Mouse (Mus musculus): Measurements from ENCODE around the gene Olfr78.

The Olfr78 gene

DNA sequence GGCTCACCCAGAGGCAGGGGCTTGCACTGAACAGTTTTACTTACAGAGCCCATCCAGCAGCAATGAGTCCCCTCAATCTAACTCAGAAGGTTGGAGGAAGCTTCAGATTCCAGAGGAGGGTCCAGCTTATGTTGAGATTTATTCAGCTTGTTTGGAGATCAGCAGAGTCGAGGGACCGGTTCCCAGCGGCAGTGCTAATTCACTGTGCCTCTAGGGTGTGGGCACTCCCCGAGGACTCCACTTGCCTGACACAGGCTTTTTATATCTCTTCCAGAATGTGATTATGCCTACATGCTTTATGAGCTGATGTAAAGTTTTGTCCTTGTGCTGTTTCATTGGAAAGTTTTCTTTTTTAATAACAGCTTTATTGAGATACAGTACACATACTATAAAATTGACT is at the start of gene Olfr78, which contains the start of gene Olfr560:
Gene Olfr78 (minus strand): TSS at position 206 of the 400 bp plus-strand sequence.
Gene Olfr560 (minus strand): TSS at position 101 of the 400 bp plus-strand sequence.
- no peaks in the 10 kb centered on the region for H3K9me3 ChIP-seq (ENCODE audit: low read length)
- H3K4me1 ChIP-seq (replicated peaks; ENCODE audit: low read depth, low read length): no peaks in the 10 kb centered on the region
- no peaks in the 10 kb centered on the region for H3K36me3 ChIP-seq (ENCODE audit: insufficient read depth, low read length)
- no peaks in the 10 kb centered on the region for H3K27me3 ChIP-seq (ENCODE audit: insufficient read depth, low read length)
- no peak within 1 kb of the TSS for H3K4me3 ChIP-seq (replicated peaks; ENCODE audit: low read length)
- TF ChIP-seq POU5F1 (IDR thresholded peaks at IDR 0.05; ENCODE audit: borderline replicate concordance, low read length) (no peak), NANOG (IDR thresholded peaks at IDR 0.05; ENCODE audit: borderline replicate concordance, low read length) (no peak), CTCF (conservative IDR thresholded peaks at IDR 0.05; ENCODE audit: low read length) (no peak)

GRCm38 (mm10) chr7:102803180-102803579 is 43.9 kb upstream of the Olfr78 start, which contains the start of gene Olfr564:
Gene Olfr564 (plus strand): TSS chr7:102803480.
- Histone ChIP-seq H3K27me3 (ENCODE audit: insufficient read depth, low read length) (no peaks in the 10 kb centered on the region), H3K9me3 (ENCODE audit: low read length) (no peaks in the 10 kb centered on the region), H3K4me1 (replicated peaks; ENCODE audit: low read depth, low read length) (no peaks in the 10 kb centered on the region), H3K4me3 (replicated peaks; ENCODE audit: low read length) (no peak within 1 kb of the TSS), H3K36me3 (ENCODE audit: insufficient read depth, low read length) (no peaks in the 10 kb centered on the region)
- TF ChIP-seq NANOG (IDR thresholded peaks at IDR 0.05; ENCODE audit: borderline replicate concordance, low read length) (no peak), POU5F1 (IDR thresholded peaks at IDR 0.05; ENCODE audit: borderline replicate concordance, low read length) (no peak), CTCF (conservative IDR thresholded peaks at IDR 0.05; ENCODE audit: low read length) (no peak)

DNA sequence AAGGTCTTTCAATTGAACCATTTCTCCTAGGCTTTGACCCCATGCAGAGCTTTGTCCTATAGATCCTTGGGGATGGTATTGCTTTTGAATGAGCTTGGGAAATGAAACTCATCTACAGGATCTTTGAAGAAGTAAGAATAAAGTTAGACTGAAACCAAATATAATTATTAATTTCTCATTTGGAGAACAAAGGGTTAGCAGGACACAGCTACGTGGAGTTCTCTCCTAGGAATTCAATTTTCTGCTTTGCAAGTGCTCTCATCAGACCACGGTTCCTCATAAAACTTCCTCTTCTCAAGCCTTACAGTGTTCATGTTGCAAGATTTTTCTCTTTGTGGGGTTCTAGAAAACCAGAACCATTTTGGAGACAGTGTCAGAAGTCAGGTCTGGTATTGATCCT is 11.7 kb upstream of the Olfr78 start, which contains the start of gene Olfr561:
Gene Olfr561 (plus strand): TSS at position 301 of the 400 bp plus-strand sequence.
- H3K9me3 ChIP-seq (ENCODE audit: low read length): no peaks in the 10 kb centered on the region
- no peak for TF ChIP-seq CTCF (conservative IDR thresholded peaks at IDR 0.05; ENCODE audit: low read length)
- no peak for TF ChIP-seq NANOG (IDR thresholded peaks at IDR 0.05; ENCODE audit: borderline replicate concordance, low read length)
- no peak for TF ChIP-seq POU5F1 (IDR thresholded peaks at IDR 0.05; ENCODE audit: borderline replicate concordance, low read length)

DNA sequence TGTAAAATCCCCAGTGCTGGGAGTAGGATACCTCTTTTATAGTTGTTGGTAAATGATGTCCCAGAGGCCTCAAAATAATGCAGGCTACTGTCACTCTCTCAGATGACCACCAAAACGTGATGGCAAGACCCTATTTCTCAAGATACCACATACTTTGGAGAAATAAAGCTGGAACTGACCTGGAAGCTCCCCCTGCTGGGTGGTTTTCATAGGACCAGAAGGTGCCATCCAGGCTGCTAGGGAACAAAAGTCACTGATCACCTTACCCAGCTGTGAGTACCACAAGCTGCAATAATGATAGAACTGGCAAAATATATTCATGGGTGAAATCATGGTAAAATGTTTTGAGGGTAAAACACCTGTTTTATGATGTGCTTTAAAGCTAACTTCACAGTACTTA is 7.2 kb downstream of the Olfr78 start:
- Histone ChIP-seq H3K36me3 (ENCODE audit: insufficient read depth, low read length) (no peaks in the 10 kb centered on the region), H3K4me1 (replicated peaks; ENCODE audit: low read depth, low read length) (no peaks in the 10 kb centered on the region), H3K27me3 (ENCODE audit: insufficient read depth, low read length) (no peaks in the 10 kb centered on the region), H3K4me3 (replicated peaks; ENCODE audit: low read length) (no peak overlapping the region), H3K9me3 (ENCODE audit: low read length) (no peaks in the 10 kb centered on the region)
- TF ChIP-seq CTCF (conservative IDR thresholded peaks at IDR 0.05; ENCODE audit: low read length) (0 out of 2 replicates have a peak, but pooled peaks have one; percentile 4), POU5F1 (IDR thresholded peaks at IDR 0.05; ENCODE audit: borderline replicate concordance, low read length) (no peak), NANOG (IDR thresholded peaks at IDR 0.05; ENCODE audit: borderline replicate concordance, low read length) (no peak)

More for the DNA sequence above, 11.7 kb upstream of the Olfr78 start, which contains the start of gene Olfr561:
- Histone ChIP-seq H3K4me1 (replicated peaks; ENCODE audit: low read depth, low read length) (no peaks in the 10 kb centered on the region), H3K36me3 (ENCODE audit: insufficient read depth, low read length) (no peaks in the 10 kb centered on the region), H3K27me3 (ENCODE audit: insufficient read depth, low read length) (no peaks in the 10 kb centered on the region), H3K4me3 (replicated peaks; ENCODE audit: low read length) (no peak within 1 kb of the TSS)

- H3K27me3 ChIP-seq (ENCODE audit: insufficient read depth, low read length): no peaks in the 10 kb centered on the region
- no peaks in the 10 kb centered on the region for H3K4me1 ChIP-seq (replicated peaks; ENCODE audit: low read depth, low read length)
- H3K4me3 ChIP-seq (replicated peaks; ENCODE audit: low read length): no peak overlapping the region
- TF ChIP-seq CTCF (conservative IDR thresholded peaks at IDR 0.05; ENCODE audit: low read length): no peak
- no peak for TF ChIP-seq POU5F1 (IDR thresholded peaks at IDR 0.05; ENCODE audit: borderline replicate concordance, low read length)
- no peak for TF ChIP-seq NANOG (IDR thresholded peaks at IDR 0.05; ENCODE audit: borderline replicate concordance, low read length)
- H3K36me3 ChIP-seq (ENCODE audit: insufficient read depth, low read length): no peaks in the 10 kb centered on the region
- peaks cover 10% of the 10 kb centered on the region for H3K9me3 ChIP-seq (ENCODE audit: low read length)
Observed at GRCm38 (mm10) chr7:102737705-102738104, 21.6 kb downstream of the Olfr78 start.

DNA sequence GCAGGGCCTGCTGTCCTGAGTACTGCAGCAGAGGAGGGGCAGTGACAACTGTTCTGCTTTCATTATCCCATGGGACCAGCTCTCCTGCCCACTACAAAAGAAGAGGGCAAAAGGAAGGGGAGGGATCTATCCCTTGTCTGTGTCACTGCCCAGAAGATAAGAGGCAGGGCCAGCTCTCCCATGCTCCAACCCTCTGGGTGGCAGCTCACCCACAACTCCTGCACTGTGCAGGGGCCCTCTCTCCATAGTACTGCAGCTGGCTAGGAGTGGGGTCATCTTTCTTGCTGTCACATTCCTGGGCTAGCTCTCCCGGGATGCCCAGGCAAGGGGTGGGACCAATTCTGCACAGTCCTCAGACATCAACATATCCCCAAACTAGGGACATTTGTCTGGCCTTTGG is 25.5 kb downstream of the Olfr78 start:
- H3K4me3 ChIP-seq (replicated peaks; ENCODE audit: low read length): no peak overlapping the region
- no peak for TF ChIP-seq NANOG (IDR thresholded peaks at IDR 0.05; ENCODE audit: borderline replicate concordance, low read length)
- TF ChIP-seq POU5F1 (IDR thresholded peaks at IDR 0.05; ENCODE audit: borderline replicate concordance, low read length): no peak
- no peak for TF ChIP-seq CTCF (conservative IDR thresholded peaks at IDR 0.05; ENCODE audit: low read length)
- H3K27me3 ChIP-seq (ENCODE audit: insufficient read depth, low read length): no peaks in the 10 kb centered on the region
- no peaks in the 10 kb centered on the region for H3K36me3 ChIP-seq (ENCODE audit: insufficient read depth, low read length)
- H3K9me3 ChIP-seq (ENCODE audit: low read length): peaks cover 10% of the 10 kb centered on the region
- H3K4me1 ChIP-seq (replicated peaks; ENCODE audit: low read depth, low read length): no peaks in the 10 kb centered on the region

- no peaks in the 10 kb centered on the region for H3K9me3 ChIP-seq (ENCODE audit: low read length)
- H3K4me3 ChIP-seq (replicated peaks; ENCODE audit: low read length): no peak within 1 kb of the TSS
- H3K27me3 ChIP-seq (ENCODE audit: insufficient read depth, low read length): no peaks in the 10 kb centered on the region
- H3K36me3 ChIP-seq (ENCODE audit: insufficient read depth, low read length): no peaks in the 10 kb centered on the region
- TF ChIP-seq NANOG (IDR thresholded peaks at IDR 0.05; ENCODE audit: borderline replicate concordance, low read length) (no peak), CTCF (conservative IDR thresholded peaks at IDR 0.05; ENCODE audit: low read length) (no peak), POU5F1 (IDR thresholded peaks at IDR 0.05; ENCODE audit: borderline replicate concordance, low read length) (no peak)
- H3K4me1 ChIP-seq (replicated peaks; ENCODE audit: low read depth, low read length): no peaks in the 10 kb centered on the region
Observed at GRCm38 (mm10) chr7:102727391-102727790, 31.9 kb downstream of the Olfr78 start, which contains the start of gene Olfr559. Gene Olfr559 (minus strand): TSS chr7:102727491.

DNA sequence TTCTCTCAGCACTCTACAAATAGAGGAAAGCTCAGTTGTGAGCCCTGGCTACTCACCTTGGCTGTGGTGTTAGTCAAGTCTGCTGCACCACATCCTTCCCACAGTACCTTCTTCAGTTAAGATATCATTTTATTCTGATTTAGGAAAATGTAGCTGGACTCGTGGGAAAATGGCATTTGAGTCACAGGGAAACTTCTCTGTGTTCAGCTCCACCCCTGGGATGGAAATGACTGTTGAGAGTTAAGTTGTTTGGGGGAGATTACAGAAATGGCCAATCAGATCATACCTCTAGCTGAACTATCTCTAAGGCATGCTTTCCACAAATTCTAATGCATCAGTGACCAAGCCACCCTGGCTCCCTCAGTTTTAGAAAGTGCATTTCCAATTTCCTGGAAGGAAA is 40.3 kb downstream of the Olfr78 start, which contains the start of gene Olfr33:
Gene Olfr33 (minus strand): TSS at position 101 of the 400 bp plus-strand sequence.
- no peaks in the 10 kb centered on the region for H3K9me3 ChIP-seq (ENCODE audit: low read length)
- H3K4me1 ChIP-seq (replicated peaks; ENCODE audit: low read depth, low read length): no peaks in the 10 kb centered on the region
- H3K27me3 ChIP-seq (ENCODE audit: insufficient read depth, low read length): no peaks in the 10 kb centered on the region
- no peaks in the 10 kb centered on the region for H3K36me3 ChIP-seq (ENCODE audit: insufficient read depth, low read length)
- H3K4me3 ChIP-seq (replicated peaks; ENCODE audit: low read length): no peak within 1 kb of the TSS
- TF ChIP-seq CTCF (conservative IDR thresholded peaks at IDR 0.05; ENCODE audit: low read length): no peak
- no peak for TF ChIP-seq POU5F1 (IDR thresholded peaks at IDR 0.05; ENCODE audit: borderline replicate concordance, low read length)
- no peak for TF ChIP-seq NANOG (IDR thresholded peaks at IDR 0.05; ENCODE audit: borderline replicate concordance, low read length)

DNA sequence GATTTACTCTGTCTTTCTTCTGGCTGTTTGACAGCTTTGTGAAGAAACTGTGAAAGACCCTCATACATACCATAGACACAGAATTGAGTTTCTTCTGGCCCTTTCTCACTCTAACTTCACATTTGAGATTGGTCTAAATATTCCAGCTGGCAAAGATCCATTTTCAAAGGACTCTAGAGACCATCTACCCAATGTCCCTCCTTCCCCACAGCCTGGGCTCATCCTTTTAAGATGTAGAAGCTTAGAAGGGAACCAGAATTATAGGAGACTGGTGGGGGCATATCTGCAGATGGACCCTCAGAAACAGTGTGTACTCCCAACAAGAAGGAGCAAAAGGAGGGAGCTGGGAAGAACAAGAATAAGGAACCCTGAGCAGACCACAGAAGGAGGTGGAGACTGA is 57.4 kb downstream of the Olfr78 start, which contains the start of gene Olfr558:
Gene Olfr558 (plus strand): TSS at position 301 of the 400 bp plus-strand sequence.
- H3K4me1 ChIP-seq (replicated peaks; ENCODE audit: low read depth, low read length): no peaks in the 10 kb centered on the region
- H3K9me3 ChIP-seq (ENCODE audit: low read length): no peaks in the 10 kb centered on the region
- TF ChIP-seq POU5F1 (IDR thresholded peaks at IDR 0.05; ENCODE audit: borderline replicate concordance, low read length): no peak
- no peak for TF ChIP-seq CTCF (conservative IDR thresholded peaks at IDR 0.05; ENCODE audit: low read length)
- TF ChIP-seq NANOG (IDR thresholded peaks at IDR 0.05; ENCODE audit: borderline replicate concordance, low read length): no peak

More for the DNA sequence above, 57.4 kb downstream of the Olfr78 start, which contains the start of gene Olfr558:
- Histone ChIP-seq H3K4me3 (replicated peaks; ENCODE audit: low read length) (no peak within 1 kb of the TSS), H3K36me3 (ENCODE audit: insufficient read depth, low read length) (no peaks in the 10 kb centered on the region), H3K27me3 (ENCODE audit: insufficient read depth, low read length) (no peaks in the 10 kb centered on the region)
